Mouse (Mus musculus) liver, embryonic 14.5 days (tissue): ENCODE measurements around the gene Olfr1381. TPM values are rescaled to one million over a fixed set of nuclear protein-coding genes. Genes with fewer than 3 reads are reported as not detected.
"Not testable (repeated sequence)": the region's sequence is repeated elsewhere in the genome, so short reads cannot be mapped to it uniquely, and the experiment has no call there.

Experiments
- ATAC-seq: fragments of 200-750 bp; cut with Nextera tagmentation; 2 replicates; pipeline ENCODE4 v1.8.0; 2017; ENCODE audit warnings: moderate number of reproducible peaks, mild to moderate bottlenecking, moderate library complexity; ENCODE audit not compliant: insufficient read depth
- DNase-seq, 3 experiments: peaks; one replicate each; pipeline ENCODE4 v3.0.0-alpha.2; 2012 to 2013; ENCODE audit warnings: low read depth in 3 of 3, low spot score in 3 of 3
- H3K27ac ChIP-seq: fragments of 300-500 bp; sonication (generic); 2 replicates; pipeline ENCODE4 v1.5.1; 2014; ENCODE audit warnings: moderate library complexity, mild to moderate bottlenecking, control low read depth, inconsistent platforms
- H3K27me3 ChIP-seq: fragments of 300-500 bp; sonication (generic); 2 replicates; pipeline ENCODE4 v1.6.1; 2014; ENCODE audit warnings: mild to moderate bottlenecking, low read length, moderate library complexity; ENCODE audit not compliant: control insufficient read depth, insufficient read depth
- H3K36me3 ChIP-seq: fragments of 300-500 bp; sonication (generic); replicated peaks from 2 replicates; pipeline ENCODE4 v1.6.1; 2014; ENCODE audit warnings: low read depth; ENCODE audit not compliant: control insufficient read depth, insufficient read depth
- H3K4me1 ChIP-seq, 2 experiments: fragments of 200-500 bp in 1 of 2; fragments of 300-500 bp in 1 of 2; sonication (generic) in 1 of 2; replicated peaks; 2 replicates each; pipeline ENCODE4 v1.6.1; 2012 to 2014; ENCODE audit warnings: antibody characterized with exemption in 1 of 2, inconsistent platforms in 1 of 2, low read length in 1 of 2; ENCODE audit not compliant: control insufficient read depth in 2 of 2, insufficient read depth in 2 of 2
- H3K4me2 ChIP-seq: fragments of 300-500 bp; sonication (generic); 2 replicates; pipeline ENCODE4 v1.6.1; 2014; ENCODE audit warnings: low read depth, mild to moderate bottlenecking, control low read depth, moderate library complexity
- H3K4me3 ChIP-seq, 2 experiments: fragments of 200-500 bp in 1 of 2; fragments of 300-500 bp in 1 of 2; sonication (generic) in 1 of 2; 2 replicates each; pipeline ENCODE4 v1.5.1; 2012 to 2014; ENCODE audit warnings: low read depth in 2 of 2, low read length in 2 of 2, mild to moderate bottlenecking in 2 of 2, control low read depth in 1 of 2, inconsistent platforms in 1 of 2, moderate library complexity in 1 of 2; ENCODE audit not compliant: insufficient read depth in 1 of 2
- H3K9ac ChIP-seq: fragments of 300-500 bp; sonication (generic); replicated peaks from 2 replicates; pipeline ENCODE4 v1.6.1; 2014; ENCODE audit warnings: mild to moderate bottlenecking, control low read depth, moderate library complexity
- H3K9me3 ChIP-seq: fragments of 300-500 bp; sonication (generic); 2 replicates; pipeline ENCODE4 v1.6.1; 2016; ENCODE audit warnings: low read length, mixed read lengths; ENCODE audit not compliant: control insufficient read depth
- CTCF ChIP-seq: IDR thresholded peaks from 2 replicates; pipeline ENCODE4 v1.5.1; 2016; ENCODE audit warnings: antibody characterized with exemption, low read depth, control low read depth
- EP300 ChIP-seq: IDR thresholded peaks from 2 replicates; pipeline ENCODE4 v1.6.1; 2016; ENCODE audit warnings: antibody characterized with exemption, low read depth
- WGBS: fragments of 180-500 bp; shearing (Covaris S2); extraction: QIAGEN DNeasy Blood & Tissue Kit; methylation state at CpG from one replicate; pipeline ENCODE4 v1.1.7; 2014; ENCODE audit not compliant: insufficient replicate concordance; 5-methylcytosine and 5-hydroxymethylcytosine counted together
- polyA plus RNA-seq, 2 experiments: library from polyadenylated mRNA; depleted of rRNA in 1 of 2; stranded (reverse) in 1 of 2; unstranded in 1 of 2; fragments of >200 nt; fragmentation: Nextera tagmentation in 1 of 2; extraction: Ambion mirVana in 1 of 2; gene quantifications; 2 replicates each; pipeline versions ENCODE4 v1.2.1 to v1.2.3; 2012 to 2014

Olfr1381 gene
- polyA plus RNA-seq (2012; rRNA removed) (not detected in 2 replicates), polyA plus RNA-seq (2014; fragmentation: Nextera tagmentation; extraction: Ambion mirVana) (not detected in 2 replicates)

GRCm38 (mm10) chr11:49543149-49543548 is at the start of gene Olfr1381:
TSS of gene Olfr1381 (plus strand) at chr11:49543449.
- 58% methylated on average over 3 of the region's 3 CpGs for WGBS

GRCm38 (mm10) chr11:49518086-49518485 is 25.2 kb upstream of the Olfr1381 start:
- Histone ChIP-seq H3K36me3 (no peaks in the 10 kb centered on the region), H3K27me3 (no peaks in the 10 kb centered on the region), H3K4me2 (no peak overlapping the region), H3K9me3 (no peaks in the 10 kb centered on the region), H3K4me1 (no peaks in the 10 kb centered on the region), H3K4me3 (no peak overlapping the region), H3K9ac (no peak overlapping the region), H3K27ac (no peak overlapping the region)
- DNase-seq (no peak), ATAC-seq (no peak)
- WGBS, result 45% methylated on average over 5 of the region's 5 CpGs
- TF ChIP-seq EP300, result no peak
- no peak for TF ChIP-seq CTCF

More at GRCm38 (mm10) chr11:49543149-49543548, at the start of gene Olfr1381:
- DNase-seq, H3K27me3 ChIP-seq, H3K4me3 ChIP-seq, H3K27ac ChIP-seq, ATAC-seq, H3K4me1 ChIP-seq, H3K9ac ChIP-seq, H3K9me3 ChIP-seq, H3K4me2 ChIP-seq, H3K36me3 ChIP-seq: not testable (repeated sequence)

GRCm38 (mm10) chr11:49519348-49519747 is 23.9 kb upstream of the Olfr1381 start, which contains the start of gene Olfr1383:
TSS of gene Olfr1383 (plus strand) at chr11:49519648.
- H3K9ac ChIP-seq, result no peak within 1 kb of the TSS
- no peak for TF ChIP-seq CTCF
- no peak for TF ChIP-seq EP300
- H3K27ac ChIP-seq, result no peak within 1 kb of the TSS
- H3K4me2 ChIP-seq, result no peak within 1 kb of the TSS
- DNase-seq (no peak), ATAC-seq (no peak)
- H3K27me3 ChIP-seq, result no peaks in the 10 kb centered on the region
- H3K4me3 ChIP-seq, result no peak within 1 kb of the TSS
- H3K36me3 ChIP-seq, result no peaks in the 10 kb centered on the region
- H3K9me3 ChIP-seq, result no peaks in the 10 kb centered on the region
- H3K4me1 ChIP-seq, result no peaks in the 10 kb centered on the region

GRCm38 (mm10) chr11:49527947-49528346 is 15.3 kb upstream of the Olfr1381 start, which contains the start of gene Olfr1382:
TSS of gene Olfr1382 (plus strand) at chr11:49528247.
- no peak within 1 kb of the TSS for H3K4me2 ChIP-seq
- H3K4me1 ChIP-seq, result no peaks in the 10 kb centered on the region
- ATAC-seq, result no peak
- DNase-seq, result no peak
- WGBS, result 54% methylated on average over 3 of the region's 3 CpGs
- H3K36me3 ChIP-seq, result no peaks in the 10 kb centered on the region
- no peaks in the 10 kb centered on the region for H3K27me3 ChIP-seq
- no peak within 1 kb of the TSS for H3K4me3 ChIP-seq
- no peak for TF ChIP-seq EP300
- no peak for TF ChIP-seq CTCF
- no peaks in the 10 kb centered on the region for H3K9me3 ChIP-seq
- H3K27ac ChIP-seq, result no peak within 1 kb of the TSS
- no peak within 1 kb of the TSS for H3K9ac ChIP-seq

- Histone ChIP-seq H3K9ac (no peak overlapping the region), H3K4me1 (no peaks in the 10 kb centered on the region), H3K9me3 (no peaks in the 10 kb centered on the region), H3K4me3 (no peak overlapping the region), H3K27ac (no peak overlapping the region), H3K36me3 (no peaks in the 10 kb centered on the region), H3K4me2 (no peak overlapping the region), H3K27me3 (no peaks in the 10 kb centered on the region)
- TF ChIP-seq CTCF (no peak), EP300 (no peak)
- DNase-seq, result no peak
- ATAC-seq, result no peak
These were observed 10.5 kb upstream of the Olfr1381 start for GRCm38 (mm10) chr11:49532761-49533160.

- H3K27me3 ChIP-seq, ATAC-seq, H3K9me3 ChIP-seq, H3K9ac ChIP-seq, H3K4me2 ChIP-seq, H3K4me3 ChIP-seq, DNase-seq, H3K27ac ChIP-seq, H3K36me3 ChIP-seq, H3K4me1 ChIP-seq: not testable (repeated sequence)
- 53% methylated on average over 2 of the region's 2 CpGs for WGBS
These were observed 6.6 kb upstream of the Olfr1381 start for GRCm38 (mm10) chr11:49536631-49537030.
